Mouse (Mus musculus) ES-E14 (cell line): Measurements from ENCODE around the gene Wnt11.

Experiments used
- CHD2 ChIP-seq: IDR thresholded peaks from 2 replicates; pipeline ENCODE4 v1.6.1; 2014; ENCODE audit warnings: mild to moderate bottlenecking, low read depth, low read length, inconsistent platforms
- HCFC1 ChIP-seq: IDR thresholded peaks from 2 replicates; pipeline ENCODE4 v1.6.1; 2012; ENCODE audit warnings: low read length, inconsistent platforms, borderline replicate concordance; ENCODE audit not compliant: insufficient read depth
- MAFK ChIP-seq: IDR thresholded peaks from 2 replicates; pipeline ENCODE4 v1.6.1; 2014; ENCODE audit warnings: mild to moderate bottlenecking, low read depth, low read length, inconsistent platforms; ENCODE audit not compliant: insufficient read depth
- ZC3H11A ChIP-seq: IDR thresholded peaks from 2 replicates; pipeline ENCODE4 v1.6.1; 2012; ENCODE audit warnings: low read depth, mild to moderate bottlenecking, inconsistent platforms, low read length, borderline replicate concordance

DNA sequence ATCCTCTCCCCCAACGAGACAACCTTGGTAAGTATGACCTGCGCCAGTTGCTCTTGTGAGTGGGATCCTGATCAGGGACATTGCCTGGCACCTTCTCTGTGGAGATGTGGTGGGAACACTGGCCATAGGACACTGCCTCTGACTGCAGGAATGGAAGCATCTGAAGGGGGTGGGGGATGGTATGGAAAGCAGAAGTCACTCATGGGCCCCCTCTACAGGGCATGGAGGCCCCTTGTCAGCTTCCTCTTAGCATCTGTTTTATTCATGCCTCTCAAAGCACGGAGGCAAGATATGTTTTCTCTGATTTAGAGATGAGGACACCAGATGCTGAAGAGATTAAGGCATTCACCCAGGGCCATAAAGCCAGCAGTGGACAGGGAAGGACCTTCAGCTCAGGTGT, 34.2 kb downstream of the Wnt11 start:
- TF ChIP-seq ZC3H11A (no peak), CHD2 (no peak), HCFC1 (no peak), MAFK (no peak)
